Mouse (Mus musculus) CH12.LX (cell line): ENCODE measurements around the gene Gpsm1. TPM values are rescaled to one million over a fixed set of nuclear protein-coding genes. Genes with fewer than 3 reads are reported as not detected.

Experiments used
- DNase-seq: peaks from one replicate; pipeline ENCODE4 v3.0.0-alpha.2; 2013; ENCODE audit errors: extremely low read depth
- H3K27ac ChIP-seq: 2 replicates; pipeline ENCODE4 v1.5.1; 2012; ENCODE audit warnings: low read depth, mild to moderate bottlenecking, control low read depth, moderate library complexity; ENCODE audit not compliant: insufficient read depth
- H3K27me3 ChIP-seq: replicated peaks from 2 replicates; pipeline ENCODE3; 2012; ENCODE audit warnings: inconsistent platforms
- H3K36me3 ChIP-seq, 2 experiments: replicated peaks in 1 of 2; 2 replicates each; pipeline versions ENCODE3 to v1.6.1; 2012; ENCODE audit warnings: inconsistent platforms in 1 of 2, low read length in 1 of 2, mild to moderate bottlenecking in 1 of 2, mixed read lengths in 1 of 2, moderate library complexity in 1 of 2; ENCODE audit not compliant: control insufficient read depth in 1 of 2, insufficient read depth in 1 of 2
- H3K4me1 ChIP-seq, 2 experiments: 2 replicates each; pipeline ENCODE4 v1.6.1; 2012; ENCODE audit warnings: inconsistent platforms in 1 of 2, moderate library complexity in 1 of 2; ENCODE audit not compliant: insufficient read depth in 2 of 2, control insufficient read depth in 1 of 2
- H3K4me2 ChIP-seq: 2 replicates; pipeline ENCODE4 v1.6.1; 2012; ENCODE audit warnings: low read depth, mild to moderate bottlenecking, control low read depth; ENCODE audit not compliant: poor library complexity, insufficient read depth, severe bottlenecking
- H3K4me3 ChIP-seq, 3 experiments: fragments of 150-350 bp in 1 of 3; sonication (generic) in 1 of 3; replicated peaks in 1 of 3; 2 replicates each; pipeline versions ENCODE3 to v1.5.1; 2011 to 2012; ENCODE audit warnings: low read depth in 2 of 3, low read length in 2 of 3, mild to moderate bottlenecking in 2 of 3, moderate library complexity in 2 of 3, control low read depth in 1 of 3, improper control_type of control experiment in 1 of 3, inconsistent platforms in 1 of 3, mixed read lengths in 1 of 3; ENCODE audit not compliant: poor library complexity in 1 of 3
- H3K79me2 ChIP-seq: replicated peaks from 2 replicates; pipeline ENCODE4 v1.6.1; 2012; ENCODE audit warnings: mild to moderate bottlenecking, moderate library complexity; ENCODE audit not compliant: control insufficient read depth, poor library complexity, insufficient read depth, severe bottlenecking; ENCODE audit errors: extremely low read depth
- H3K9ac ChIP-seq: 2 replicates; pipeline ENCODE4 v1.6.1; 2012; ENCODE audit warnings: low read depth, mild to moderate bottlenecking, control low read depth, moderate library complexity; ENCODE audit not compliant: insufficient read depth
- H3K9me3 ChIP-seq: replicated peaks from 2 replicates; pipeline ENCODE3; 2012; ENCODE audit warnings: low read length, inconsistent platforms, mixed read lengths
- BHLHE40 ChIP-seq: IDR thresholded peaks from 2 replicates; pipeline ENCODE4 v1.6.1; 2011; ENCODE audit warnings: mild to moderate bottlenecking, low read depth, low read length, improper control_type of control experiment
- CHD2 ChIP-seq: IDR thresholded peaks from 2 replicates; pipeline ENCODE4 v1.6.1; 2011; ENCODE audit warnings: low read length, improper control_type of control experiment
- CTCF ChIP-seq, 2 experiments: IDR thresholded peaks in 1 of 2; conservative IDR thresholded peaks in 1 of 2; 2 replicates each; pipeline ENCODE4 v1.5.1; 2011 to 2012; ENCODE audit warnings: low read depth in 2 of 2, low read length in 2 of 2, improper control_type of control experiment in 1 of 2, inconsistent platforms in 1 of 2, mild to moderate bottlenecking in 1 of 2, moderate library complexity in 1 of 2
- E2F4 ChIP-seq: IDR thresholded peaks from 2 replicates; pipeline ENCODE4 v1.6.1; 2011; ENCODE audit warnings: low read depth, low read length, improper control_type of control experiment; ENCODE audit not compliant: insufficient replicate concordance
- ELF1 ChIP-seq: IDR thresholded peaks from 2 replicates; pipeline ENCODE4 v1.6.1; 2014; ENCODE audit warnings: low read depth, mild to moderate bottlenecking, inconsistent platforms, low read length, improper control_type of control experiment
- GABPA ChIP-seq: IDR thresholded peaks from 2 replicates; pipeline ENCODE4 v1.6.1; 2012; ENCODE audit warnings: low read depth, low read length, improper control_type of control experiment, inconsistent platforms; ENCODE audit not compliant: insufficient replicate concordance
- HCFC1 ChIP-seq: IDR thresholded peaks from 2 replicates; pipeline ENCODE4 v1.6.1; 2012; ENCODE audit warnings: low read depth, mild to moderate bottlenecking, inconsistent platforms, low read length, improper control_type of control experiment
- IRF4 ChIP-seq: IDR thresholded peaks from 2 replicates; pipeline ENCODE4 v1.6.1; 2014; ENCODE audit warnings: low read depth, mild to moderate bottlenecking, inconsistent platforms, low read length, improper control_type of control experiment
- JUN ChIP-seq: IDR thresholded peaks from 2 replicates; pipeline ENCODE4 v1.6.1; 2011; ENCODE audit warnings: low read depth, mild to moderate bottlenecking, low read length, improper control_type of control experiment, moderate library complexity; ENCODE audit not compliant: insufficient read depth
- MAZ ChIP-seq: IDR thresholded peaks from 2 replicates; pipeline ENCODE4 v1.6.1; 2012; ENCODE audit warnings: low read depth, mild to moderate bottlenecking, inconsistent platforms, low read length, improper control_type of control experiment, moderate library complexity
- NRF1 ChIP-seq: IDR thresholded peaks from 2 replicates; pipeline ENCODE4 v1.6.1; 2014; ENCODE audit warnings: low read depth, mild to moderate bottlenecking, inconsistent platforms, low read length, improper control_type of control experiment, moderate library complexity
- PAX5 ChIP-seq: IDR thresholded peaks from 2 replicates; pipeline ENCODE4 v1.6.1; 2012; ENCODE audit warnings: low read length, inconsistent platforms, mixed read lengths
- POLR2A ChIP-seq: IDR thresholded peaks from 2 replicates; pipeline ENCODE4 v1.6.1; 2011; ENCODE audit warnings: low read depth, mild to moderate bottlenecking, improper control_type of control experiment, low read length
- RAD21 ChIP-seq: IDR thresholded peaks from 2 replicates; pipeline ENCODE4 v1.6.1; 2011; ENCODE audit warnings: low read depth, mild to moderate bottlenecking, low read length, improper control_type of control experiment, moderate library complexity
- RCOR1 ChIP-seq: conservative IDR thresholded peaks from 2 replicates; pipeline ENCODE4 v1.6.1; 2012; ENCODE audit warnings: low read depth, mild to moderate bottlenecking, inconsistent platforms, low read length, improper control_type of control experiment
- SMC3 ChIP-seq: IDR thresholded peaks from 2 replicates; pipeline ENCODE4 v1.6.1; 2011; ENCODE audit warnings: low read depth, low read length, improper control_type of control experiment
- TBP ChIP-seq: conservative IDR thresholded peaks from 2 replicates; pipeline ENCODE4 v1.6.1; 2011; ENCODE audit warnings: low read depth, low read length, improper control_type of control experiment
- ZC3H11A ChIP-seq: IDR thresholded peaks from 2 replicates; pipeline ENCODE4 v1.6.1; 2012; ENCODE audit warnings: low read depth, mild to moderate bottlenecking, inconsistent platforms, low read length, improper control_type of control experiment
- ZMIZ1 ChIP-seq: IDR thresholded peaks from 2 replicates; pipeline ENCODE4 v1.6.1; 2012; ENCODE audit warnings: low read depth, mild to moderate bottlenecking, inconsistent platforms, low read length, improper control_type of control experiment
- dilution Hi-C: fragments of 300-500 bp; cut with MboI; formaldehyde crosslinking; loops from 2 replicates; pipeline ENCODE4 v1.14.3; 2020; ENCODE audit warnings: low sequenced_read_pairs; ENCODE audit not compliant: extremely low pct_unique_long_range_greater_than_20kb, extremely low pct_ligation_motif_present
- in situ Hi-C: fragments of 300-500 bp; cut with MboI; formaldehyde crosslinking; loops from 3 replicates; pipeline ENCODE4 v1.14.3; 2019; ENCODE audit warnings: low sequenced_read_pairs, low pct_ligation_motif_present, low pct_unique_long_range_greater_than_20kb, mixed read lengths
- polyA plus RNA-seq: library from polyadenylated mRNA; unstranded; fragments of >175 nt; gene quantifications from 2 replicates; pipeline ENCODE4 v1.2.1, GENCODE M21; 2012; ENCODE audit warnings: low read depth; ENCODE audit not compliant: insufficient read length
- total RNA-seq, 2 experiments: library from RNA; depleted of rRNA; stranded (reverse); fragments of 300-350 nt in 1 of 2; fragments of >200 nt in 1 of 2; gene quantifications; 2 replicates each; pipeline ENCODE4 v1.2.3; 2012 to 2014

The Gpsm1 gene
- total and polyA plus RNA-seq, 3 experiments: 3.2 to 8.1 (median 3.6) TPM

DNA sequence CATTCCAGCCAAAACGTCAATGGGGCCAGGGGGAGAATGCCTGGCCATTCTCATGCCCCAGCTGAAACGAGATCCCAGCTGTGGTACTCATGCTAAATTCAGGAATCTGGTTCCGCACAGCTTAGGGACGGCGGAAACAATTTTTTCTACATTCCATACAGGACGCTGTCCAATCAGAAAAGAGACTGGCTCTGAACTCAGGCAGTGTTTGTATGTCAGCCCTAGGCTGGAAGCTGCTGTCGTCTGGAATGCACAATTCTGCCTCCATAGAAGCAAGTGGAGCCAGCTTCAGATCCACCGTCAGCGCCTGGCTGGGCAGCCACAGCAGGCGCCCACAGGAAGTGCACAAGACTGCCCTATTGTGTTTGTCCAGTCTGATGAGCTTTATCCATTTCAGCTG, 5.6 kb upstream of the Gpsm1 start:
- in situ Hi-C loops: no loop called here
- H3K4me1 ChIP-seq: peaks cover 4 to 15% of the 10 kb centered on the region in 2 experiments
- no peak overlapping the region for H3K4me2 ChIP-seq
- H3K27ac ChIP-seq: no peak overlapping the region
- no peak overlapping the region for H3K4me3 ChIP-seq
- H3K27me3 ChIP-seq: peaks cover 20% of the 10 kb centered on the region
- no peak for DNase-seq
- no peak overlapping the region for H3K9ac ChIP-seq
- H3K79me2 ChIP-seq: no peaks in the 10 kb centered on the region
- dilution Hi-C loops: no loop called here
- H3K36me3 ChIP-seq: no peaks in the 10 kb centered on the region
- TF ChIP-seq RCOR1 (no peak), PAX5 (no peak), JUN (no peak)
- peaks cover 1% of the 10 kb centered on the region for H3K9me3 ChIP-seq

GRCm38 (mm10) chr2:26311936-26312335, 3.4 kb upstream of the Gpsm1 start:
- H3K4me2 ChIP-seq: no peak overlapping the region
- no peak overlapping the region for H3K27ac ChIP-seq
- no peak overlapping the region for H3K9ac ChIP-seq
- DNase-seq: no peak
- H3K79me2 ChIP-seq: no peaks in the 10 kb centered on the region
- no peaks in the 10 kb centered on the region for H3K36me3 ChIP-seq
- peaks cover 14 to 30% of the 10 kb centered on the region in 2 experiments for H3K4me1 ChIP-seq
- no peak overlapping the region for H3K4me3 ChIP-seq
- in situ Hi-C loops: no loop called here
- TF ChIP-seq POLR2A (no peak), GABPA (no peak), ZMIZ1 (no peak), IRF4 (no peak), E2F4 (no peak), ZC3H11A (no peak)
- dilution Hi-C loops: no loop called here
- H3K9me3 ChIP-seq: no peaks in the 10 kb centered on the region
- H3K27me3 ChIP-seq: peaks cover 37% of the 10 kb centered on the region

GRCm38 (mm10) chr2:26312812-26313211, 2.5 kb upstream of the Gpsm1 start:
- in situ Hi-C loops (no loop called here), dilution Hi-C loops (no loop called here)
- Histone ChIP-seq H3K27me3 (peaks cover 43% of the 10 kb centered on the region), H3K9me3 (no peaks in the 10 kb centered on the region), H3K27ac (no peak overlapping the region), H3K4me1 (peaks cover 14 to 30% of the 10 kb centered on the region in 2 experiments), H3K4me2 (no peak overlapping the region), H3K36me3 (no peaks in the 10 kb centered on the region), H3K4me3 (no peak overlapping the region), H3K79me2 (no peaks in the 10 kb centered on the region), H3K9ac (no peak overlapping the region)
- no peak for DNase-seq
- no peak for TF ChIP-seq HCFC1
- TF ChIP-seq RAD21: peak; percentile 44
- TF ChIP-seq CTCF (conservative IDR thresholded peaks at IDR 0.05 in 1 of 2, IDR thresholded peaks at IDR 0.05 in 1 of 2; ENCODE audit: low read depth in 2 of 2, low read length in 2 of 2): peak in 1 of 2 experiments; percentile 56; a peak in 2 of 4 replicates
- peak; percentile 25 for TF ChIP-seq SMC3
- no peak for TF ChIP-seq TBP
- no peak for TF ChIP-seq CHD2
- peak; percentile 63 for TF ChIP-seq BHLHE40
- TF ChIP-seq NRF1: no peak
- no peak for TF ChIP-seq MAZ
- TF ChIP-seq ELF1: no peak
